Mouse (Mus musculus): ENCODE measurements around the gene Kdm6b. TPM values are rescaled to one million over a fixed set of nuclear protein-coding genes. Genes with fewer than 3 reads are reported as not detected.

Gene Kdm6b
- total RNA-seq, 2 experiments from 2014 or later = 48.3 to 49.7 TPM

GRCm38 (mm10) chr11:69419443-69419812 lies 6.0 kb upstream of the Kdm6b start:
- peak; percentile 64 for DNase-seq

DNA sequence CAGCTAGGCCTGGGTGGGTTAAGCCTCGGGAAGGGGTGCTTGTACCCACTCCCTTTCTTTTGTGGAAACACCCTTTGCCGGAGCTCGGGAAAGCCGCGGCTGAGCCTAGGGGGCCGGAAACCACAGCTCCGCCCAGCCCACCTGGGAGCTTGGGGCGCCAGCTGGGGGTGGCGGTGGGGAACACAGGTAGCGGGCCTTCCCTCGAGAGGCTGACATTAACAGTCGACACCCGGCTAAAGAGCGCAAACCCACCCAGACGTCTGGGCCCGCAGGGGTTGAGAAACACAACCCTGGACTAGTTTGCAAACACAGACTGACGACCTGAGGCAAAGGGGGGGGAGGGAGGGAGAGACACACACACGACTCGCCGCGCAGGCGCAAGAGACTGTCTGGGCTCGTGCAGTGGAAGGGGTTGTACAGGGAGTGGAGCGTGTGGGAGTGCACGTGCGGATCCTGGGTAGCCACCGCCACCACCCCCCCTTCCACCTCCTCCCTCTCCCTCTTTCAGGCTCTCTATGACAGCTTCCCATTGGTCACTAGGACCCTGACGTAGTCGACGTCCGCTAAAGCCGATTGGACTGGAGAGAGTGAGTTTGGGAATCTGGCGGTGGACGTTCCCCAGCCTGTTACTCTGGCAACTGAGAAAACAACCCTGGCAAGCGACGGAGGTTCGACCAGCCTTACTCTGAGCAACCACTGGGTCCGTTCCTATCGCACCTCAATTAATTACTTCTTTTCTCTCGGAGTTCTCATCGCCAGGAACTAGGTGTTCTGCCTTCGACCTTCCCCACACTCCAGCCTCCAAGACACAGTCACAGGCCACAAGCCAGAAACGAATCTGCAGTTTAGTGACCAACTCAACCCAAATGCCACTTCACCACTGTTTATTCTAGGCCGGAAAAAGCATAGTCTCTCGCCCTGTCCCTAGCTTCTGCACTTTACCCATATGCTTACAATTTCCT lies 5.3 kb upstream of the Kdm6b start:
- peak; percentile 92 for DNase-seq

GRCm38 (mm10) chr11:69417449-69418384 lies 4.2 kb upstream of the Kdm6b start:
- DNase-seq = peak; percentile 98

DNA sequence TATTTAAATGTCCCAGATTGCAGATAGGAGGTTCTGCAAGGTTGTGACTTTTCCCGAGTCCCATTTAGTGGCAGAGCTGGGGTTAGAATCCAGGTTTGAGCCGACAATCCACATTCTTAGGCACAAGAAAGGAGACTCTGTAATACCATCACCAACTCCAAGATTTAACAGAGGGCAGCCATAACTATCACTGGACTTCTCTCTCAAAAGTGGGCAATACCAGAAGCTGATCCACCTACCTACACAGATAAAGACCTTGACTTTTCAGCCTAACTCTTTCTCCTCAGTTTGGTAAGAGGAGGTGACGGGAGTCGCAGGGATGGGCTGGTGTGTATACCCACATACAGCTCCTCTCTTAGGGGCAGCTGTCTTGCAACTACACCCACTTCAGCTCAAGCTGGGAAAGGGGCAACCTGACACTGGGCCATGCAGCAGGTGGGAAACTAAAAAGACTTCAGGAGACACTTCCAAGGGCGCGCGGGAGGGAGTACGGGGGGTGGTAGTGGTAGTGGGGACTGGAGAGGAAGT lies 3.5 kb upstream of the Kdm6b start:
- DNase-seq = no peak

DNA sequence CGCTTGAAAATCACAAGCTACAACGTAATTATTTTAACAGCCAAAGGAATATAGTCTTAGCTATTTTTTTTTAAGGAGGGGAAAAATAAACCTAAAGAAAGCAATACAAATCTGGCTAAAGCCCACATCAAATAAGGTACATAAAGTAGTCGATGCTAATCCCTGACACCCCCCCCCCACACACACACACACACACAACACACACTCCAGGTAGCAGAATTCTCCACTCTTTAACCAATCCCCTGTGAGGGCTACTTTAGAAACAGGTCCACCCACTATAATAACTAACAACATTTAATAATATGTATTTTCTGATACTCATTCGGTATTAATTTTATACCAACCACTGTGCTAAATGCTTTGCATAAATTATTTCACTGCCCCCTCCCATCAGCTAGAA lies 3.0 kb upstream of the Kdm6b start:
- no peak for DNase-seq

DNA sequence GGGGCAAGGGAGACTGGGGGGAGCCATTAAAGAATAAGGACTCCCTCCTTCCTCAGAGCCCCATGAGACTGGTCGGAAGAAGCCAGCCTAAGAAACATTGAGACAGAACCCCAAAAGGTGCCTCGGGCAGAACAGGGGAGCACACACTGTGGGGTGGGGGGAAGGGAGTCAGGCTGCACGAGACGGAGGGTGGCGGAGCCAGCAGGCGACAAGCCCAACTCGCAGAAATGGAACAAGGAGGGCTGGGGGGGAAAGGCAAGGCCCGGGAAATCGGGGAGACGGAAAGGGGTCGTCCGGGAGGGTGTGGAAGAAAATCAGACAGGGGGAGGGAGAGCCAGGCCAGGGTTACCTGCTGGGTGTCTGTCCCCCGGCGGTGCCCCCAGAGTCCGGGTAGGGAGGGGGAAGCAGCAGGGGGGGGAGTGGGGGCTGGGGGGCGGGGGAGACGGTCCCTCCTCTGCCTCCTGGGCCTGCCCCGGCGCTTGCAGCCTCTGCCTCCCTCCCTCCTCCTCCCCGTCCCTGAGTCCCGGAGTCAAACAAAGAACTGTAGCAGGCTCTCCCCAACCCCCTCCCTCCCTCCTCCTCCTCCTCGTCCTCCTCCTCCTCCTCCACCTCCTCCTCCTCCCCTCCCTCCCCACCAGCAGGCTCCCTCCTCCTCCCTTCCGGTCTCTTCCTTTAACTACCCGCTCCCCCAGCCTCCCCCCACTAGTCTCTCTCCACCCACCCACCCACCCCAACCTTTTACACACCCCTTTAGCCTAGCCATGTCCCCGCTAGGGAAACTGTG lies 2.4 kb upstream of the Kdm6b start:
- DNase-seq = peak; percentile 65

- DNase-seq = peak; percentile 80
These were observed 1.8 kb upstream of the Kdm6b start for GRCm38 (mm10) chr11:69415327-69415667.

DNA sequence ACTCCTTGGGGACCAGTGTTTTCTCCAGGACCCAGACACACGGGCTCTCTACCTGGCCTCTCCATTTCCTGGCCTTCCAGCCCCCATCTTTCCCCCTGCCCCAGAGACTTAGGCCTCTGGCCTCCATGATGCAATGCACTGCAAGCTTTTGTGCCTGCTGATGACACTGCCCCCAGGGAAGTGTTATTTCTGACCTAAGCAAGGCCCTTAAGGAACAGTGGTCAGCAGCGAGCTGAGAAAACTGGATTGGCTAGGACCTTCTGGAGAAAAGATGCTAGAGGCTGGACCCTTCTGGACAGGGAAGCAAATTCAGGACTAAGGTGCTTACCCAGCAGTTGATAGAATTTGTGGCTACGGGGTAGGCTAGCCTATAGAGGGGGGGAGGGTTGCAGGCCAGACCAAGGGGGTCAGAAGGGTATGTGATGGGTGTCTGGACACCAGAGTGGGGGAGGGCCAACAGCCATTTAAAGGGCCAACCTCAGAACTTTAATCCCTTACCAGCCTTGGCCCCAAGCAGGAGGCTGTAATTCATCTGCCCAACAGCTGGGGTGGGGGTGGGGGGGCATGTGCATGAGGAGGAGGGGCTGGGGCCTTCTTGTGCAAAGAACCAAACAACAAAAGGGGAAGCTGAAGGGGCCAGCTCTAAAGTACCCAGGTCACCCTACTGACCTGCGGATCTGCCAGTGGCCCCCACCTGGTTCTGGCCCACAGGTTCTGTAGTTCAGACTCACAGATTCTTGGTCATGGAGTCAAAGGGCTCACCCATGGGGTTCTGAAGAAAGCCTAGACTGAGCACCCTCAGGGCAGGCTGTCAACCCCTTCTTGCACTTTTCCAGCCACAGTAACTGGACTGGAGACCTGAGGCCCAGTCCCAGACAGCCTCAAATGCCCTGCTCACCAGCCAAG lies 1.2 kb upstream of the Kdm6b start:
- no peak for DNase-seq

- DNase-seq = no peak
These were observed 927 bp downstream of the Kdm6b start for GRCm38 (mm10) chr11:69412548-69412947.

DNA sequence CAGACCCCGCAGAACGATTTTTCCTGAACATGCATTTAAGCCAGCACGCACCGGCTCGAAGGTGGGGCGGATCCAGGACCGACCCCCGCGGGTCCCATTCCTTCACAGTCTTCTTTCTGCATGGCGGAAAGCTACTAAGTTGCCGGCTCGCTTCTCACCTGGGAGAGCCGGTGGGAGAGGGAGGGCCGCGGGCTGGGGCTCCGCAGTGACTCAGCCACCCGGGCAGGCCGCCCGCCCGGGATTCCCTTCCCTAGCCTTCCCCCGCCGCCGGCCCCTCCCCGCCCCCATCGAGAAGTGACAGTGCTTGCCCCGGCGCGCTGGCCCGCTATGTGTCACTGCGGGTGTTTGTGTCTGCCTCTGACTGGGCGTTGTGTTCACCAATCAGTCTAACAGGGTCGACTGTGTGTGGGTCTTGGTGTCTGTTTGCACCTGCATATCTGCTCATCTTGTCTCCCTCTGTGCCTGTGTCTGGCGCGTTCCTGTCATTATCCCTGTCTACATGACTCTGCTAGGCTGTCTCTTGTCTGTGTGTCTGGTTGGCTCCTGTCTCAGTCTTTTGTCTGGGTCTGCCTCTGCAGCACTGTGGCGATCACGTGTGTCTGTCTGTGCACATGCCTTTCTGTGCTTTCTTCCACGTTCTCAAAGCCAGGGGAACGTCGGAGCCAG lies 1.8 kb downstream of the Kdm6b start:
- peak; percentile 88 for DNase-seq

- DNase-seq = peak; percentile 98
These were observed 2.4 kb downstream of the Kdm6b start for GRCm38 (mm10) chr11:69411073-69411535.

GRCm38 (mm10) chr11:69410310-69411072 lies 3.0 kb downstream of the Kdm6b start:
- DNase-seq = peak; percentile 69

DNA sequence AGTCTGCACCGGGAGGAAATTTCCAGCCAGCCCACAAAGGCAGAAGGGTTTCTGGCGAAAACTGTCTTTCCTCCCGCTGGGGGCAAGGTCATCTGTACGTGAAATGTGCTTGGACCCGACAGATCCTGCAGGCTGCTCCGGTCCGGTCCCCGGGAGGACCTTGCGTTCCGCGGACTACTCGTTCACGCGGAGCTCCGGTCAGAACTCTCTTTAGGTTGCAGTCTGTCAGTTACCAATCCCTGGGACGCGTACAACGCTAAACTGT lies 3.5 kb downstream of the Kdm6b start:
- DNase-seq = no peak

DNA sequence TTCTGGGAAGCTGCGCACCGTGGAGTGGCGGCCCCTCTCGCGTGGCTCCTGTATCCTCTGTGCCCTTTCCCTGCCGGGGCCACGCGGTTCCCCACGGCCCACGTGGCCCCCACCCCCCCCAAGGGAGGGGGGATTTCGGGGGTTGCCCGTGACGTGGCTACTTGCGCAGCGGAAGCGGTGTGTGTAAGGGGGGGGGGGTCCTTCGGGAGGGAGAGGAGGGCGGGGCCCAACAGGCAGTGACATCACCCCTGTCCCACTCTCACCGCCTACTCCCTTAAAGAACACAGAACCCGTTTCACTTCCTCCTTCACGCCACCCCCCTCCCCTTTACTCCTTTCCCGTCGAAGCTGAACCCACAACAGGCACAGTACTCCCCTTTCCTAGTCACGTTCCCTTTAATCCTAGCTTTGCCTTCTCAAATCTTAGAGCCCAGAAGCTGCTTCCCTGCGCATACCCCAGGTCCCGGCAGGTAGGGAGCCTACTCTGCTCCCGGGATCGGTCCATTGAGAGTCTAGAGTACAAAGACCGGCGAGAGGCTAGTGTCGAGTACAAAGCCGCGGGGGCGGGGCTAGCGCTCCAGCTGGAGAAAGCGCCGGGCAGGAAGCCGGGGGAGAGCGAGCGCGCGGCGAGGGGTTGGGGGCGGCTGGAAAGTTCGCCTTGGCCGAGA lies 4.0 kb downstream of the Kdm6b start:
- DNase-seq = peak; percentile 91

DNA sequence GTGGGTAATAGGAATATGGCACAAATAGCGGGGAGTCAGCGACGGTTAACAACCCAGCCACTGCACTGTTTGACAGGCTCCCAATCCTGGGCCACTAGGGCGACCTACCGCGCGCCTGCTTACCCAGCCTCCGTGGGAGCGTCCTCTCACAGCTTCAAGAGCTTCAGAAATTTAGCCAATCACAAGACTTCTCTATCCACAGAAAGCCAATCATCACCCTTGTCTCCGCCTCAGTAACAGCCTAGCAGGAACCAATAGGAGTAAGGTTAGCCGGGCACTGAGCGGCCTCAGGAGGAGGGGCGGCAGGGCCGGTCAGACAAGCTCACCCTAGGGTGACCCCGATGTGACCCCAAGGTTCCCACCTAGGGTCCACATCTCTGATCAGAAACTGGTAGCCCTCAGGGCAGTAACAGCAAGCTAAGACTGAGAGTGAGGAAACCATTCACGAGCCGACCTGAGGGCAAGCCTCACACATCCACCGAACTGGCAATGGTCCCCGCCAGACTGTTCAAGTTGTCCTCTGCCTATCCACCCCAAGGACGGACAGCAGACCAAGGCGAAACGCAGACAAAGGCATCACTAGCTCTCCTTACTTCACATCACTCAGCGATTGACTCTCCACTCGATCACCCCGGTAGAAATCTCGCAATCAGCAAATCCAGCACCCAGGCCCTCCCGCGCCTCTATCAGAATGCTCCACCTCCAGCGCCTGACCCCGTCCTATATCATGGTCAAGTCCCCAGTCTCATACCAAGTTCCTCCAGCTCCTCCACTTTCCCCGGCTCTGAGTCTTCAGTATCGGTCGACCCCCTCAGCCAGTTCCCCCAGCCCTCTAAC lies 4.7 kb downstream of the Kdm6b start:
- peak; percentile 82 for DNase-seq

- no peak for DNase-seq
These were observed 5.8 kb downstream of the Kdm6b start for GRCm38 (mm10) chr11:69407724-69408004.

GRCm38 (mm10) chr11:69406867-69407723 lies 6.4 kb downstream of the Kdm6b start:
- DNase-seq = no peak

- DNase-seq = no peak
These were observed 7.2 kb downstream of the Kdm6b start for GRCm38 (mm10) chr11:69406282-69406681.

Measured in heart, postnatal 4 days (tissue).